Mouse (Mus musculus): Measurements from ENCODE around the gene Gh.

GRCm38 (mm10) chr11:106255685-106256451 lies 45.8 kb downstream of the Gh start, which contains the start of the genes Ftsj3 and Psmc5:
- no peak for TF ChIP-seq CTCF (IDR thresholded peaks at IDR 0.05; ENCODE audit: control insufficient read depth, insufficient read depth, insufficient replicate concordance, low read depth, low read length)
- TF ChIP-seq POLR2A (IDR thresholded peaks at IDR 0.05; ENCODE audit: control insufficient read depth, low read depth, low read length), result peak; percentile 97
